Mouse (Mus musculus): ENCODE measurements around the gene Pold4. TPM values are rescaled to one million over a fixed set of nuclear protein-coding genes. Genes with fewer than 3 reads are reported as not detected.

Gene Pold4
- polyA plus RNA-seq, 1 experiment from 2014 or later = 25.5 TPM

- Histone ChIP-seq H3K9me3 (ENCODE audit: control insufficient read depth, low read depth, low read length) (no peaks in the 10 kb centered on the region), H3K4me2 (replicated peaks; ENCODE audit: low read depth, low read length) (no peak overlapping the region), H3K27me3 (ENCODE audit: control insufficient read depth, insufficient read depth, low read length) (no peaks in the 10 kb centered on the region), H3K9ac (replicated peaks; ENCODE audit: low read depth, low read length) (no peak overlapping the region), H3K4me3 (ENCODE audit: low read depth, low read length) (no peak overlapping the region), H3K4me1 (ENCODE audit: control insufficient read depth, insufficient read depth, low read length) (no peaks in the 10 kb centered on the region), H3K27ac (ENCODE audit: low read length) (no peak overlapping the region), H3K36me3 (ENCODE audit: control insufficient read depth, insufficient read depth, low read length) (no peaks in the 10 kb centered on the region)
- 94% methylated on average over 6 of the region's 6 CpGs for WGBS
- ATAC-seq (ENCODE audit: insufficient number of reproducible peaks, insufficient read depth, low FRiP score, low read depth) = no peak
These were observed 32.6 kb downstream of the Pold4 start for GRCm38 (mm10) chr19:4264171-4264780.

- H3K9ac ChIP-seq (replicated peaks; ENCODE audit: low read depth, low read length) = no peak overlapping the region
- H3K27me3 ChIP-seq (ENCODE audit: control insufficient read depth, insufficient read depth, low read length) = no peaks in the 10 kb centered on the region
- no peak overlapping the region for H3K27ac ChIP-seq (ENCODE audit: low read length)
- 65% methylated on average over 4 of the region's 4 CpGs for WGBS
- H3K4me1 ChIP-seq (ENCODE audit: control insufficient read depth, insufficient read depth, low read length) = no peaks in the 10 kb centered on the region
- no peaks in the 10 kb centered on the region for H3K36me3 ChIP-seq (ENCODE audit: control insufficient read depth, insufficient read depth, low read length)
- H3K4me2 ChIP-seq (replicated peaks; ENCODE audit: low read depth, low read length) = no peak overlapping the region
- ATAC-seq (ENCODE audit: insufficient number of reproducible peaks, insufficient read depth, low FRiP score, low read depth) = no peak
- H3K4me3 ChIP-seq (ENCODE audit: low read depth, low read length) = no peak overlapping the region
- H3K9me3 ChIP-seq (ENCODE audit: control insufficient read depth, low read depth, low read length) = no peaks in the 10 kb centered on the region
These were observed 34.3 kb downstream of the Pold4 start for GRCm38 (mm10) chr19:4265956-4266355.

GRCm38 (mm10) chr19:4268566-4269361, 37.1 kb downstream of the Pold4 start, which contains the start of gene Ssh3:
TSS of gene Ssh3 (minus strand) at chr19:4269180.
- H3K4me2 ChIP-seq (replicated peaks; ENCODE audit: low read depth, low read length) = peak within 1 kb of the TSS; percentile 65
- H3K36me3 ChIP-seq (ENCODE audit: control insufficient read depth, insufficient read depth, low read length) = no peaks in the 10 kb centered on the region
- no peaks in the 10 kb centered on the region for H3K27me3 ChIP-seq (ENCODE audit: control insufficient read depth, insufficient read depth, low read length)
- ATAC-seq (ENCODE audit: insufficient number of reproducible peaks, insufficient read depth, low FRiP score, low read depth) = peak; percentile 92
- no peaks in the 10 kb centered on the region for H3K4me1 ChIP-seq (ENCODE audit: control insufficient read depth, insufficient read depth, low read length)
- H3K9me3 ChIP-seq (ENCODE audit: control insufficient read depth, low read depth, low read length) = no peaks in the 10 kb centered on the region
- peak within 1 kb of the TSS; percentile 40 for H3K9ac ChIP-seq (replicated peaks; ENCODE audit: low read depth, low read length)
- H3K27ac ChIP-seq (ENCODE audit: low read length) = peak within 1 kb of the TSS; percentile 61
- H3K4me3 ChIP-seq (ENCODE audit: low read depth, low read length) = peak within 1 kb of the TSS; percentile 44
- 5% methylated on average over 46 of the region's 46 CpGs for WGBS

- Histone ChIP-seq H3K4me2 (replicated peaks; ENCODE audit: low read depth, low read length) (no peak overlapping the region), H3K36me3 (ENCODE audit: control insufficient read depth, insufficient read depth, low read length) (no peaks in the 10 kb centered on the region), H3K9ac (replicated peaks; ENCODE audit: low read depth, low read length) (no peak overlapping the region), H3K27ac (ENCODE audit: low read length) (no peak overlapping the region), H3K4me3 (ENCODE audit: low read depth, low read length) (no peak overlapping the region), H3K27me3 (ENCODE audit: control insufficient read depth, insufficient read depth, low read length) (no peaks in the 10 kb centered on the region), H3K4me1 (ENCODE audit: control insufficient read depth, insufficient read depth, low read length) (no peaks in the 10 kb centered on the region), H3K9me3 (ENCODE audit: control insufficient read depth, low read depth, low read length) (no peaks in the 10 kb centered on the region)
- no peak for ATAC-seq (ENCODE audit: insufficient number of reproducible peaks, insufficient read depth, low FRiP score, low read depth)
- 64% methylated on average over 6 of the region's 6 CpGs for WGBS
These were observed 38.5 kb downstream of the Pold4 start for GRCm38 (mm10) chr19:4270187-4270586.

GRCm38 (mm10) chr19:4270972-4271371, 39.3 kb downstream of the Pold4 start:
- no peak for ATAC-seq (ENCODE audit: insufficient number of reproducible peaks, insufficient read depth, low FRiP score, low read depth)
- Histone ChIP-seq H3K9me3 (ENCODE audit: control insufficient read depth, low read depth, low read length) (no peaks in the 10 kb centered on the region), H3K36me3 (ENCODE audit: control insufficient read depth, insufficient read depth, low read length) (no peaks in the 10 kb centered on the region), H3K9ac (replicated peaks; ENCODE audit: low read depth, low read length) (no peak overlapping the region), H3K4me3 (ENCODE audit: low read depth, low read length) (no peak overlapping the region), H3K27ac (ENCODE audit: low read length) (no peak overlapping the region), H3K4me2 (replicated peaks; ENCODE audit: low read depth, low read length) (no peak overlapping the region), H3K27me3 (ENCODE audit: control insufficient read depth, insufficient read depth, low read length) (no peaks in the 10 kb centered on the region), H3K4me1 (ENCODE audit: control insufficient read depth, insufficient read depth, low read length) (no peaks in the 10 kb centered on the region)
- 90% methylated on average over 11 of the region's 11 CpGs for WGBS

- peaks cover 4% of the 10 kb centered on the region; the same call in 1 of the 2 replicates for H3K9me3 ChIP-seq (ENCODE audit: control insufficient read depth, low read depth, low read length)
- H3K4me3 ChIP-seq (ENCODE audit: low read depth, low read length) = no peak overlapping the region
- H3K36me3 ChIP-seq (ENCODE audit: control insufficient read depth, insufficient read depth, low read length) = peaks cover 2% of the 10 kb centered on the region; the same call in 1 of the 2 replicates
- no peak overlapping the region for H3K9ac ChIP-seq (replicated peaks; ENCODE audit: low read depth, low read length)
- no peak overlapping the region for H3K27ac ChIP-seq (ENCODE audit: low read length)
- no peaks in the 10 kb centered on the region for H3K4me1 ChIP-seq (ENCODE audit: control insufficient read depth, insufficient read depth, low read length)
- H3K27me3 ChIP-seq (ENCODE audit: control insufficient read depth, insufficient read depth, low read length) = no peaks in the 10 kb centered on the region
- no peak for ATAC-seq (ENCODE audit: insufficient number of reproducible peaks, insufficient read depth, low FRiP score, low read depth)
- H3K4me2 ChIP-seq (replicated peaks; ENCODE audit: low read depth, low read length) = no peak overlapping the region
- WGBS = 96% methylated on average over 1 of the region's 1 CpGs
These were observed 47.8 kb downstream of the Pold4 start for GRCm38 (mm10) chr19:4279487-4279886.

GRCm38 (mm10) chr19:4280425-4280824, 48.7 kb downstream of the Pold4 start:
- Histone ChIP-seq H3K27me3 (ENCODE audit: control insufficient read depth, insufficient read depth, low read length) (no peaks in the 10 kb centered on the region), H3K4me2 (replicated peaks; ENCODE audit: low read depth, low read length) (no peak overlapping the region), H3K4me3 (ENCODE audit: low read depth, low read length) (no peak overlapping the region), H3K9me3 (ENCODE audit: control insufficient read depth, low read depth, low read length) (peaks cover 4% of the 10 kb centered on the region; the same call in 1 of the 2 replicates), H3K36me3 (ENCODE audit: control insufficient read depth, insufficient read depth, low read length) (peaks cover 2% of the 10 kb centered on the region; the same call in 1 of the 2 replicates), H3K9ac (replicated peaks; ENCODE audit: low read depth, low read length) (no peak overlapping the region), H3K27ac (ENCODE audit: low read length) (no peak overlapping the region), H3K4me1 (ENCODE audit: control insufficient read depth, insufficient read depth, low read length) (no peaks in the 10 kb centered on the region)
- no peak for ATAC-seq (ENCODE audit: insufficient number of reproducible peaks, insufficient read depth, low FRiP score, low read depth)
- whole genome bisulfite sequencing = 92% methylated on average over 9 of the region's 9 CpGs

GRCm38 (mm10) chr19:4282898-4283553, 51.3 kb downstream of the Pold4 start, which contains the start of gene Ankrd13d:
TSS of gene Ankrd13d (minus strand) at chr19:4283137.
- Histone ChIP-seq H3K27me3 (ENCODE audit: control insufficient read depth, insufficient read depth, low read length) (no peaks in the 10 kb centered on the region), H3K27ac (ENCODE audit: low read length) (no peak within 1 kb of the TSS; the same call in 1 of the 2 replicates), H3K4me2 (replicated peaks; ENCODE audit: low read depth, low read length) (peak within 1 kb of the TSS; percentile 73), H3K9ac (replicated peaks; ENCODE audit: low read depth, low read length) (peak within 1 kb of the TSS; percentile 54), H3K36me3 (ENCODE audit: control insufficient read depth, insufficient read depth, low read length) (peaks cover 24% of the 10 kb centered on the region), H3K9me3 (ENCODE audit: control insufficient read depth, low read depth, low read length) (peaks cover 4% of the 10 kb centered on the region; the same call in 1 of the 2 replicates), H3K4me3 (ENCODE audit: low read depth, low read length) (peak within 1 kb of the TSS; percentile 50), H3K4me1 (ENCODE audit: control insufficient read depth, insufficient read depth, low read length) (no peaks in the 10 kb centered on the region)
- peak; percentile 94 for ATAC-seq (ENCODE audit: insufficient number of reproducible peaks, insufficient read depth, low FRiP score, low read depth)
- WGBS = 0% methylated on average over 48 of the region's 50 CpGs

Measured in stomach, embryonic 14.5 days (tissue).